Mouse (Mus musculus): ENCODE data around the gene Gm5930. TPM values are rescaled to one million over a fixed set of nuclear protein-coding genes. Genes with fewer than 3 reads are reported as not detected.

Gene Gm5930
- polyA plus RNA-seq (2012; rRNA removed; ENCODE audit: low replicate concordance) = not detected in 2 replicates

DNA sequence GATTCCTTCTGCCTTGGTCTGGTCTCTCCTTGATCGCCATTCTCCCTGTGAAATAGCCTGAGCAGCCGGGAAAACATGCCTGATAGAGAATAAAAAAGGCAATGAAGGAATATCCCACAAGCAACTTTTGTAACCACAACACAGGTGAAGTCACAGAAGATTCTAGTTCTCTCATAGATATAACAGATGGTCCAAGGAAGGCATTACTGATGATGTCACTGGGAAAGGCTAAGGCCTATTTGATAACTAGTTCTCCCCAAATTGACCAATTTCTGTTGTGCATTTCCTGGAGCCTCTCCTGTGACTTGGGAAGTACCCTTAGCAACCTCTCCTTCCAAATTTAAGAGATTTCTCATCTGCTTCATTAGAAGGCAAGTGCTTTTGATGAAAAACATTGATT is at the start of gene Gm5930:
Gene Gm5930 (minus strand): TSS at position 101 of the 400 bp plus-strand sequence.

DNA sequence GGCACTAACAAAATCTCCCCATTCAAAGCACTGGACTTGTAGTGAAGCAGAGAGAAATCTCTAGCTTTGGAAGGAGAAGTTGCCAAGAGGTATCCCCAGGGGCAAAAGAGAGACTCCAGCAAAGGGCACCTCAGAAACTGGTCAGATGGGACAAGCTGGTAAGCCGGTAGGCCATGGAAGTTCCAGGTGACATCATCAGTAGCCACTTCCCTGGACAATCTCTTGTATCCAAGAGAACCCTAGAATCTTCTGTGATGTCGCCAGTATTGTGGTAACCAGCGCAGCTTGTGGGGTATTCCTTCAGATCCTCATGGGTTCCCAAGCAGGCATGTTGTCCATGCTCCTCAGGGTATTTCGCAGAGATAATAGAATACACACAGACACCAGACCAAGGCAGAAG is 26.7 kb upstream of the Gm5930 start, which contains the start of gene Gm8229:
Gene Gm8229 (plus strand): TSS at position 301 of the 400 bp plus-strand sequence.

DNA sequence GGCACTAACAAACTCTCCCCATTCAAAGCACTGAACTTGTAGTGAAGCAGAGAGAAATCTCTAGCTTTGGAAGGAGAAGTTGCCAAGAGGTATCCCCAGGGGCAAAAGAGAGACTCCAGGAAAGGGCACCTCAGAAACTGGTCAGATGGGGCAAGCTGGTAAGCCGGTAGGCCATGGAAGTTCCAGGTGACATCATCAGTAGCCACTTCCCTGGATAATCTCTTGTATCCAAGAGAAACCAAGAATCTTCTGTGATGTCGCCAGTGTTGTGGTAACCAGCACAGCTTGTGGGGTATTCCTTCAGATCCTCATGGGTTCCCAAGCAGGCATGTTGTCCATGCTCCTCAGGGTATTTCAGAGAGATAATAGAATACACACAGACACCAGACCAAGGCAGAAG is 53.1 kb downstream of the Gm5930 start, which contains the start of gene Gm8220:
Gene Gm8220 (plus strand): TSS at position 301 of the 400 bp plus-strand sequence.

Other genes starting within 250 kb of the Gm5930 start
- gene Ear2, start 235.9 kb downstream of the Gm5930 start, polyA plus RNA-seq (2012; rRNA removed; ENCODE audit: low replicate concordance) = 0.17 and 2.5 TPM in 2 replicates
- gene Gm3327, start 214.7 kb downstream of the Gm5930 start, polyA plus RNA-seq (2012; rRNA removed; ENCODE audit: low replicate concordance) = not detected in 2 replicates
- not detected in 2 replicates for gene Gm8212, start 140.9 kb downstream of the Gm5930 start, polyA plus RNA-seq (2012; rRNA removed; ENCODE audit: low replicate concordance)
- gene 4930503E14Rik, start 125.3 kb downstream of the Gm5930 start, polyA plus RNA-seq (2012; rRNA removed; ENCODE audit: low replicate concordance) = not detected in 2 replicates
- not detected in 2 replicates for gene Gm8220, start 53.0 kb downstream of the Gm5930 start, polyA plus RNA-seq (2012; rRNA removed; ENCODE audit: low replicate concordance)
- not detected in 2 replicates for gene Gm8229, start 26.8 kb upstream of the Gm5930 start, polyA plus RNA-seq (2012; rRNA removed; ENCODE audit: low replicate concordance)
- not detected in 2 replicates for gene Gm3371, start 72.1 kb upstream of the Gm5930 start, polyA plus RNA-seq (2012; rRNA removed; ENCODE audit: low replicate concordance)
- not detected in 2 replicates for gene Gm8232, start 95.1 kb upstream of the Gm5930 start, polyA plus RNA-seq (2012; rRNA removed; ENCODE audit: low replicate concordance)
- gene BC061237, start 153.9 kb upstream of the Gm5930 start, polyA plus RNA-seq (2012; rRNA removed; ENCODE audit: low replicate concordance) = not detected in 2 replicates
- not detected in 2 replicates for gene Gm17093, start 179.7 kb upstream of the Gm5930 start, polyA plus RNA-seq (2012; rRNA removed; ENCODE audit: low replicate concordance)
- gene Gm8247, start 244.6 kb upstream of the Gm5930 start, polyA plus RNA-seq (2012; rRNA removed; ENCODE audit: low replicate concordance) = not detected in 2 replicates